Mouse (Mus musculus): ENCODE measurements around the gene Isoc2b. TPM values are rescaled to one million over a fixed set of nuclear protein-coding genes. Genes with fewer than 3 reads are reported as not detected.
"Not testable (repeated sequence)": the region's sequence is repeated elsewhere in the genome, so short reads cannot be mapped to it uniquely, and the experiment has no call there.

Isoc2b gene
- total RNA-seq, 2 experiments from 2014 or later = 11.8 to 43.0 TPM

- no peak for ATAC-seq (replicated peaks; ENCODE audit: poor library complexity, severe bottlenecking)
Observed at GRCm38 (mm10) chr7:4866631-4867180, 3.4 kb downstream of the Isoc2b start.

GRCm38 (mm10) chr7:4865579-4866493 is 4.2 kb downstream of the Isoc2b start:
- peak; percentile 95 for ATAC-seq (replicated peaks; ENCODE audit: poor library complexity, severe bottlenecking)

GRCm38 (mm10) chr7:4865090-4865489 is 5.0 kb downstream of the Isoc2b start:
- peak; percentile 24 for ATAC-seq (replicated peaks; ENCODE audit: poor library complexity, severe bottlenecking)

GRCm38 (mm10) chr7:4864130-4864845 is 5.8 kb downstream of the Isoc2b start:
- ATAC-seq (replicated peaks; ENCODE audit: poor library complexity, severe bottlenecking) = no peak

GRCm38 (mm10) chr7:4863541-4864080 is 6.4 kb downstream of the Isoc2b start:
- ATAC-seq (replicated peaks; ENCODE audit: poor library complexity, severe bottlenecking) = no peak

DNA sequence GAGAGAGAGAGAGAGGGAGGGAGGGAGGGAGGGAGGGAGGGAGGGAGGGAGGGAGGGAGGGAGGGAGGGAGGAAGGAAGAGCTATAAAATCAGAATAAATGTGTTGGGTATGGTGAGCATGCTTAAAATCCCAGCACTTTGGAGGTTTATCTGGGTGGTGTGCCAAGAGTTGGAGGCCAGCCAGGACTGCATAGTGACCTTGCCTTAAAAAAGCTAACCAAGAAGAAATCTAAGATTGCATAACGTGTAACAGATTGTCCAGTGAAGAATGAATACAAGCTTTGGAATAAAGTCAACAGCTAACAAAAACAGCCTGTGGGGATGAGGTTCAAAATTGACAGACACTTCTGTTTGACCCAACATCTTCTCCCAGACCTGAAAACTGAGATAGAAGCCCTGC is 7.0 kb downstream of the Isoc2b start:
- ATAC-seq (replicated peaks; ENCODE audit: poor library complexity, severe bottlenecking) = no peak

DNA sequence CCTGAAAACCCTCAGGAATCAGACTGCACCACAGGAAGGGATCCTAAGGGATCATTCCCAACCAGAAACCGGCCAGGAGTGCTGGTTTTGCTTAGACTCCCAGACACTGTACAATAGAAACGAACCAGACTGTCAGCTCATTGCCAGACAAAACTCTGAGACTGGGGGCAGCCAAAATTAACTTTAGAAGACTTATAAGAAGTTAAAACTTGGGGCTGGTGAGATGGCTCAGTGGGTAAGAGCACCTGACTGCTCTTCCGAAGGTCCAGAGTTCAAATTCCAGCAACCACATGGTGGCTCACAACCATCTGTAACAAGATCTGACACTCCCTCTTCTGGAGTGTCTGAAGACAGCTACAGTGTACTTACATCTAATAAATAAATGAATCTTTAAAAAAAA is 9.1 kb downstream of the Isoc2b start:
- not testable (repeated sequence) for ATAC-seq (replicated peaks; ENCODE audit: poor library complexity, severe bottlenecking)

DNA sequence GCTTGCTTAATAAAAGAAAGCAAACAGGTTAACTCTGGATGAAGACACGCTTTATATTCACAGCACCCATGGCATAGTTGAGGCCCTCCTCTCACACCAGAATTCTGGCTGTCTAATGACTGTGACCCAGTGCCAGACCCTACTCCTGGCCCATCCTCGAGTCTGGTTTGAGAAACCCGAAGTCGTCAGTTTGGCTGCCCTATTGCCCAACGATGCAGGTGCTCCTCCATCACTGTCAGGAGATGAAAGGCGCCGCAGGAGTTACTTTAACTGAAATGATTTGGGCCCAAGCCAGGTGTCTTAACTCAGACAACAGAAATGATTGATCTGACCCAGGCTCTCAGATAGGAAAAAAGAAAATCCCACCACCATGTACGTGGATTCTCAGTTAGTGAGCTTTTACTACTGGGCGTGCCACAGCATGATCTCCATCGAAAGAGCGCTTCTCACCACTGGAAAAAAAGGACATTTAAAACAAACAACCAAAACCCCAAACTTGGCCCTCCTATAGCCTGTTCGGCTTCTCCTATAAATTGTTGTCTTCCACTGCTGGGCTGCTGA is 10.6 kb downstream of the Isoc2b start:
- no peak for ATAC-seq (replicated peaks; ENCODE audit: poor library complexity, severe bottlenecking)

- ATAC-seq (replicated peaks; ENCODE audit: poor library complexity, severe bottlenecking) = no peak
Observed at GRCm38 (mm10) chr7:4857321-4857720, 12.7 kb downstream of the Isoc2b start.

GRCm38 (mm10) chr7:4856508-4856907 is 13.6 kb downstream of the Isoc2b start:
- ATAC-seq (replicated peaks; ENCODE audit: poor library complexity, severe bottlenecking) = no peak

DNA sequence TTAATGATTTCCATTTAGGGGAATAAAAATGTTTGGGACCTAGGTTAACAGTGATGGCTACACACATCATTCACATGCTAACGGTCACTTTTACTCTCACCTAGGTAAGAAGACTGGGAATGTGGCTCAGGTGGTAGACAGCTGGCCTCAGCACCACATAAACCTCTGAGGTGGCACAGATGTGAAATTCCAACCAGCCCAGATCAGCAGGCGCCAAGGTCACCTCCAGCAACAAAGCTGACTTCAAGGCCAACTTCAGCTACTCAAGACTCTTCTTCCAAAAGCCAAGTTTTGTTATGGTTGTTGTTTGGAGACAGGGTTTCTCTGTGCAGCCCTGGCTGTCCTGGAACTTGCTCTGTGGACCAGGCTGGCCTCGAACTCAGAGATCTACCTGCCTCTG is 16.4 kb downstream of the Isoc2b start:
- ATAC-seq (replicated peaks; ENCODE audit: poor library complexity, severe bottlenecking) = no peak

DNA sequence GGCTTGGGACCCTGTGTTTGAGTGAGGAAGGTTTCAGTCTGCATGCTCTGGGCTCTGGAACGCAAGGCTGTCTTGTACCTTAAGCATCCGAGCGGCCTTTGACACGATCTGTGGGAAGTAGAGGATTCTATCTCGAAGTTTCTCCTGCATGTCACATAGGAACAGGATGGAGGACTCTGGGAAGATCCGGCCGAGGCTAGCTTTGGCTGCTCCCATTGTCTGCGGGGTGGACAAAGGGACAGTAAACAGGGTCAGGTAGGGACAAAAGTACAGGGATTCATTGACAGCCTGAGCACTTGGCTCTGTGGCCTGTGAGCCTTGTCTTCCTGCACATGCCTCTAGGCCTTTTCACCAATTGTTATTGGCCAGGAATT is 18.8 kb downstream of the Isoc2b start:
- no peak for ATAC-seq (replicated peaks; ENCODE audit: poor library complexity, severe bottlenecking)

- ATAC-seq (replicated peaks; ENCODE audit: poor library complexity, severe bottlenecking) = no peak
Observed at GRCm38 (mm10) chr7:4850621-4851314, 19.3 kb downstream of the Isoc2b start.

DNA sequence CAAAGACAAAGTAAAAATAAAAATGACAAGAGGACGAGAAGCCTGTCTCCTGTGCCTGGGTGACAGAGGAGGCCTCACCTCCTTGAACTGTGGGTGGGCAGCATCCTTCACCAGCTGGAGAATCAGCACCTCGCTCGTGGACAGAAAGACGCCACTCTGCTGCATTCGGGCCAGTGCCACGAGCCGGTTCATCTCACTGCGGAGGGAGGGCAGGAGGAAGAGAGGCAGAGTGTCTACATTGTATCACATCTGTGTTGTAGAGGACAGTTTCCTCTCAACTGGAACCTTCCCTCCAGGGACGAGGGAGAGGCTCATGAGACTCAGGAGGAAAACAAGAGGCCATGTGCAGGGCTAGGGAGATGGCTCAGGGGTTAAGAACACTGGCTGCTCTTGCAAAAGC is 20.7 kb downstream of the Isoc2b start:
- no peak for ATAC-seq (replicated peaks; ENCODE audit: poor library complexity, severe bottlenecking)

DNA sequence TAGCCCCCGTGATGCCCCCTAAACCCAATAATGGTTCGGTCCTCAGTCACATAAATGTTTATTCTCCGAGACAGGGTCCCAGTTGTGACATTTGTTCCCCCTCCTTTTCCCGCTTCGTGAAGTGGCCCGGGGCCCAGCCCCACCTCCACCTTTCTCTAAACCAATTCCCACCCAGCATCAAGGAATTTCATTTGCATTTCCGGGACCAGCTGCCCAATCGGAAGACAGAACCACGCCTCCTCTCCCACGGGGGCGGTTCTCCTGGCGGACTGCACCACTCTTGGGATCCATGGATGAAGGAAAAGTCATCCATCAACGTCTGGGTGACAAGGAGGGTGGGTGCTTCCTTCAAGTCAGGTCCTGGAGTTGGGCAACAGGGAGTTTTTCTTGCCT is 25.1 kb downstream of the Isoc2b start:
- ATAC-seq (replicated peaks; ENCODE audit: poor library complexity, severe bottlenecking) = 0 out of 2 replicates have a peak, but pooled peaks have one; percentile 18

- ATAC-seq (replicated peaks; ENCODE audit: poor library complexity, severe bottlenecking) = no peak
Observed at GRCm38 (mm10) chr7:4844245-4844916, 25.7 kb downstream of the Isoc2b start, which contains the start of gene Shisa7. Shisa7 (minus strand) TSS chr7:4844696.

DNA sequence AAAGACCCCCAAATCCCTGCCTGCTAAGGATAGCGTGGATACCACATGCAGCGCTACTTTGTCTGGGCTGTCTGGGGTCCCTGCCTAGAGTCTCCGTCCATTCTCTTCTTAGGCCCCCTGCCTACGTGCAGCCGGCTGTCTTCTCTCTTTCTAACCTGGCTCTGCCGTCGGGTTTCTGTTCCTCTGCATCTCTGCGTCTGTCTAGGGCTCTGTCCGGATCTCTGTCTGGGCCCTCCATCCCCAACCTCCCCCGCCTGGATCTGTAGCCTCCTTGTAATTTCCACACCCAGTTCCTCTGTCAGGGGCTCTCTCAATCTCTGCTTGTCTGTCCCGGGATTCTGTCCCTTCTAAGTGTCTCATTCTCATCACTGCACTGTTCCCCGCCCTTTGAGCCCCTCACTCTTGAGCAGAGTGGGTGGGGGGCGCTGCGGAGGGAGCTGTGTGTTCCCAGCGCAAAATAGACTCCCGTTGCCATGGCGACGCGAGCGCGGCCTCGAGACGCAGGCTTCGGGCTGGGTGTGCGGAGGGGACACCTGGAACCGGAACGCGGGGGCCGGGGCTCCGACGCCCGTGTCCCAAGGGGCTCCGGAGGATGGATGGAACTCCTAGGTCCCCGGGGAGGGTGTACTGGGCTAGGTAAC is 26.3 kb downstream of the Isoc2b start:
- no peak for ATAC-seq (replicated peaks; ENCODE audit: poor library complexity, severe bottlenecking)

DNA sequence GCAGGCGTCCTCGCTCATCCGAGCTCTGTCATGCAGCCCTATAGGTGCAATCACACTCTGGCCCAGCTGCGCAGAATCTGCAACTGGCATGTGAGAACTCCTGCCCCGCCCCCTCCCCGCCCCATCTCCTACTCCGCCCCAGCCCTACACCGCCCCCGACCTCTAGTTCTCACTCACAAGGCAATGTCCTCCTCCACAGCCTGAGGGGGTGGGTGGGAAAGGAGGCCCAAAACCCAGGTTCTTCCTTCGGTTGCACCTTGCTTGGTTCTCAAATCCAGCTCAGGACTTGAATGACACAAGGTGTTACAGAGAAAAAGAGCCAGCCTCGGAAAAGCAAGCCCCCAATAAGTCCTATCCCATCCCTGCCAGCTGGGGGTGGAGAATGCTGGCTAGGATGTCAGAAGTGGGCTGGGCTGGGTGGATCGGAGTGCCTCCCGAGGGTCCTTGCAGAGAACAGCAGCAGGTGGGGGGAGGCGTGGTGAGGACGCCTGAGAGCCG is 27.4 kb downstream of the Isoc2b start:
- ATAC-seq (replicated peaks; ENCODE audit: poor library complexity, severe bottlenecking) = peak; percentile 36

- ATAC-seq (replicated peaks; ENCODE audit: poor library complexity, severe bottlenecking) = no peak; the same call in 1 of the 2 replicates
Observed at GRCm38 (mm10) chr7:4842077-4842476, 28.0 kb downstream of the Isoc2b start.

Measured in granulocyte monocyte progenitor cell, adult 5-6 weeks (primary cell).